Mouse (Mus musculus) forebrain, embryonic 11.5 days (tissue): ENCODE measurements around the gene Mia3. TPM values are rescaled to one million over a fixed set of nuclear protein-coding genes. Genes with fewer than 3 reads are reported as not detected.
"Not testable (repeated sequence)": the region's sequence is repeated elsewhere in the genome, so short reads cannot be mapped to it uniquely, and the experiment has no call there.

Experiments used
- ATAC-seq: fragments of 200-750 bp; cut with Nextera tagmentation; replicated peaks from 2 replicates; pipeline ENCODE4 v1.8.0; 2017; ENCODE audit warnings: moderate TSS enrichment; ENCODE audit not compliant: low FRiP score
- DNase-seq: peaks from one replicate; pipeline ENCODE4 v3.0.0-alpha.2; 2017; ENCODE audit warnings: low spot score
- H3K27ac ChIP-seq: fragments of 300-500 bp; sonication (generic); 2 replicates; pipeline ENCODE4 v1.5.1; 2014; ENCODE audit warnings: low read depth, low read length
- H3K27me3 ChIP-seq: fragments of 300-500 bp; sonication (generic); 2 replicates; pipeline ENCODE4 v1.6.1; 2014; ENCODE audit warnings: mild to moderate bottlenecking, low read length, mixed read lengths; ENCODE audit not compliant: control insufficient read depth, insufficient read depth
- H3K36me3 ChIP-seq: fragments of 300-500 bp; sonication (generic); 2 replicates; pipeline ENCODE4 v1.6.1; 2014; ENCODE audit warnings: mild to moderate bottlenecking, low read length, moderate library complexity, mixed read lengths; ENCODE audit not compliant: control insufficient read depth, insufficient read depth
- H3K4me1 ChIP-seq: fragments of 300-500 bp; sonication (generic); replicated peaks from 2 replicates; pipeline ENCODE4 v1.6.1; 2014; ENCODE audit warnings: low read length, mixed read lengths; ENCODE audit not compliant: control insufficient read depth, insufficient read depth
- H3K4me2 ChIP-seq: fragments of 300-500 bp; sonication (generic); 2 replicates; pipeline ENCODE4 v1.6.1; 2014; ENCODE audit warnings: low read depth, mild to moderate bottlenecking, low read length, moderate library complexity, mixed read lengths; ENCODE audit not compliant: severe bottlenecking
- H3K4me3 ChIP-seq: fragments of 300-500 bp; sonication (generic); 2 replicates; pipeline ENCODE4 v1.5.1; 2014; ENCODE audit warnings: low read depth, low read length
- H3K9ac ChIP-seq: fragments of 300-500 bp; sonication (generic); 2 replicates; pipeline ENCODE4 v1.6.1; 2014; ENCODE audit warnings: low read length
- H3K9me3 ChIP-seq: fragments of 300-500 bp; sonication (generic); 2 replicates; pipeline ENCODE4 v1.6.1; 2016; ENCODE audit warnings: low read length, mixed read lengths; ENCODE audit not compliant: control insufficient read depth
- WGBS: fragments of 180-500 bp; shearing (Covaris S2); extraction: QIAGEN DNeasy Blood & Tissue Kit; methylation state at CpG from one replicate; pipeline ENCODE4 v1.1.7; 2014; 5-methylcytosine and 5-hydroxymethylcytosine counted together
- polyA plus RNA-seq: library from polyadenylated mRNA; unstranded; fragments of >200 nt; fragmentation: Nextera tagmentation; extraction: Ambion mirVana; gene quantifications from 2 replicates; pipeline ENCODE4 v1.2.1, GENCODE M21; 2014

Mia3 gene
- polyA plus RNA-seq, 1 experiment from 2014 or later, result 117 TPM

DNA sequence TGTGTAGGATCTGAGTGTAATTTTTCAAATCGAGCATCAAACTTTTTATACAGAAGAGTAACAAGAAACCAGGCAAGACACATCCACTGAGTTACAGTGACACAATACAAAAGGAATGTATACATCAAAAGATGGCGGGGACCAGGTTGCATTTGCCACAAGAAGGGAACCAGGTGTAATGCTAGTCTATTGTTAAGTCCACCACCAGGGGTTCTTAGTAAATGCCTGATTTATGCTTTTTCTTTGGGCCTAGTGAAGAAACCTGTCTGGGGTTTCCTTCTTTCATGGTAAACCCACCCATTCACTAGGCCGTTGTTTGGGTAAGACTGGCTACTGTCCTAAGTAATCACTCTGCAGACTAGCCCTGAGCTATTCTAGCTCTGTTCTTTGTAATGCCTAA, 10.0 kb upstream of the Mia3 start:
- H3K4me1 ChIP-seq, H3K9ac ChIP-seq, H3K27ac ChIP-seq, DNase-seq, H3K27me3 ChIP-seq, H3K36me3 ChIP-seq, H3K9me3 ChIP-seq, ATAC-seq, H3K4me3 ChIP-seq, H3K4me2 ChIP-seq: not testable (repeated sequence)
- 82% methylated on average over 3 of the region's 3 CpGs for WGBS

DNA sequence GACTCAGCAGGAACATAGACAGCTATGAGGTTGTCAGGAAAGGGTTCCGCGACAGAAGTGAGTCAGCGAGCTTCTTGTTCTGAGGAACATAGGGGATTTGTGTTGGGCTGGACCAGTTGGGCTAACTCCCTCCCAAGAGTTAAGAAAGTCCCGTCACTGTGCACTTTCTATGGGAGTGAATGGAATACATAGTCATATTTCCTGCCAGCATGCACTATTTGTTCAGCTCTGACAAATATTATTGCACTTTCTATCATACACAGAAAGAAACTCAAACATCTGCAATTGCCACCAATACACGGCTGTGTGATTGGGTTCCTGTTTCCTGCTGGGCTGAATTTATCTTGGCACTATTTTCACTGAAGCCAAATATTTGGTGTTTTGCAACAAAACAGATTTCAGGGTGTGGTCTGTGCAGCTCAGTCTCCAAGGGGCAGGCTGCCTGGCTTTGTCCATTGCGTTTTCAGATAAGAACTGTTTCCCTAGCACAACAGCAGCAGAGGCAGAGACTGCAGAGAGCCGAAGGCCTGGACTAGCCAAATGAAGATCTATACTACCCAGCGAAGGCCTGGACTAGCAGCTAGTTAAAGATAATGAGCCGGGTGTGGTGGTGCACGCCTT, 9.1 kb upstream of the Mia3 start:
- H3K4me1 ChIP-seq, result no peaks in the 10 kb centered on the region
- no peak overlapping the region for H3K4me2 ChIP-seq
- ATAC-seq, result no peak
- no peak overlapping the region for H3K27ac ChIP-seq
- no peak overlapping the region for H3K9ac ChIP-seq
- 87% methylated on average over 10 of the region's 10 CpGs for WGBS
- no peak for DNase-seq
- H3K27me3 ChIP-seq, result no peaks in the 10 kb centered on the region
- H3K36me3 ChIP-seq, result no peaks in the 10 kb centered on the region
- H3K9me3 ChIP-seq, result peaks cover 3% of the 10 kb centered on the region; the same call in 1 of the 2 replicates
- H3K4me3 ChIP-seq, result no peak overlapping the region

DNA sequence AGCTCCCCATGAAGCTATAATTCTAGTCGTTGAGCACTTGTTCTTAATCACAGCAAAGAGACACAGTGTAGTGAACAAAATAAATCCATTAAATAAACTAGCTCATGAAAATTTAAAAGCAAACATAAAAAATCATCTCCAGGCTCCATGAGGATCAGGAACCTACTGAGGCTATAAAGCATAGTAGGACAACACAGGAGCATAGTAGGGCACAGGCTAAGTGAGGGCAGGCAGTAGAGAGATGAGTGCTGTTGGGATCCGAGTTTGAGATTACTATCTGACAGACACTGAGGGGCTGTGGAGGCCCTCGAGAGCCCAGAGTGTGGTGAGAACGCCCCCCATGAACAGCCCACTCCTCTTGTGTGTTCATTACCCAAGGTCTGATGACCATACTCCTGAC, 7.7 kb upstream of the Mia3 start:
- WGBS, result 76% methylated on average over 4 of the region's 4 CpGs

DNA sequence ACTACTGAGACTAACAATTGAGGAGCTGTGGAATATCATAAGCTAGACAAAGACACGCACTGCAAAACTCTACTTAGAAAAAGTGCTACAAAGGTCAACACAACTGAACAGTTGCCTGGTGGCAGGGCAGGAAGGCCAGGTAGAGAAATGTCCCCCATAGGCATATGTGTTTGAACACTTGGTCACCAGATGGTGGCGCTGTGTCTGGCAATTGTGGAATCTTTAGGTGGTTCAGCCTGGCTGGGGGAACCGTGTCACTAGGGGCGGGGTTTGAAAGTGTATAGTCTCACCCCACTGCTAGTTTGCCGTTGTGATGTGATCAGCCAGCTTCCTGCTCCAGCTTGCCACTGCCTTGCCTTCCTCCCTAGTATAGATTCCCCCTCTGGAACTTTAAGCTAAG, 5.4 kb upstream of the Mia3 start:
- Histone ChIP-seq H3K27ac (no peak overlapping the region), H3K4me3 (no peak overlapping the region), H3K27me3 (no peaks in the 10 kb centered on the region), H3K9ac (no peak overlapping the region), H3K4me2 (no peak overlapping the region), H3K4me1 (no peaks in the 10 kb centered on the region), H3K36me3 (no peaks in the 10 kb centered on the region), H3K9me3 (peaks cover 3% of the 10 kb centered on the region; the same call in 1 of the 2 replicates)
- no peak for DNase-seq
- no peak for ATAC-seq
- 77% methylated on average over 5 of the region's 5 CpGs for WGBS

More for the DNA sequence above, 7.7 kb upstream of the Mia3 start:
- no peaks in the 10 kb centered on the region for H3K4me1 ChIP-seq
- DNase-seq (no peak), ATAC-seq (no peak)
- H3K9me3 ChIP-seq, result peaks cover 3% of the 10 kb centered on the region; the same call in 1 of the 2 replicates
- no peaks in the 10 kb centered on the region for H3K36me3 ChIP-seq
- H3K9ac ChIP-seq, result no peak overlapping the region
- no peaks in the 10 kb centered on the region for H3K27me3 ChIP-seq
- no peak overlapping the region for H3K4me2 ChIP-seq
- no peak overlapping the region for H3K4me3 ChIP-seq
- H3K27ac ChIP-seq, result no peak overlapping the region

DNA sequence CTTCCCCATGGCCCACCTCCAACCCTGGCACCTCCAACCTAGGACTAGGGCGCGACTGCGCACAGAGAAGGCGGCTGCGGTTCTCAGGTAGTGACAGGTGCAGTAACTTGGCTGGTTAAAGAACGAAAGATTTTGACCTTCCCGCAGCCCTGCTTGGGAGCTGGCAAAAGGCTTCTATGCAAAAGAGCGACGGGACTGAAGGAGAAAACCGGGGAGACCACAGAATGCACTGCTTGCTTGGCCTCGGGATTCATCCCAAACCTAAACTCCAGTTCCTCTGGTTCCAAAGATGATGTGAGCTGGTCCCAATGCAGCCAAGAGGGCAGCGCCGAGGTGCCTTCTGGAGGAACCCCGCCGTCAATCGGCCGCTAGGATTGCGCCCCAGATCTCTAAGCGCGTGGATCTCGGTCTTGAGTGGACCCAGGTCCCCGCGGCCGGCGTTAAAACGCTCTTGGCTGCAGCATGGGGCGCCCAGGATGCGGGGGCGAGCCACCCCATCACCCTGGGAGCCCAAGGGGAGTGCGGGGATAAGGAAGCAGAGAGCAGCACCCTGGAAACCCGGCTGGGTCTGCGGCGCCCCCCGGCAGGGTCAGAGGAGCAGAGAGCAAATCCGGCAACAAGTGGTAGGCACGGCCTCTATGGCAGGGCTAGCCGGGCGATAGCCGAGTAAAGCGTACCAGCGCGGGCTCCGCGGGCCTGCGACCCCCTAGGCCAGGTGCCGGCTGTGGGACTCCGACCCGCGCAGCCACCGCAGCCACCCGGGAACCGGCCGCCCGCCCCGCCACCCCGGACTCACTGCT, 552 bp downstream of the Mia3 start:
- no peak overlapping the region; the same call in 1 of the 2 replicates for H3K27ac ChIP-seq
- peak overlapping the region; percentile 92 for H3K4me3 ChIP-seq
- H3K9ac ChIP-seq, result peak overlapping the region; percentile 87
- DNase-seq (no peak), ATAC-seq (peak; percentile 77)
- H3K27me3 ChIP-seq, result no peaks in the 10 kb centered on the region
- no peaks in the 10 kb centered on the region; the same call in 1 of the 2 replicates for H3K36me3 ChIP-seq
- H3K4me1 ChIP-seq, result peaks cover 9% of the 10 kb centered on the region; the same call in 1 of the 2 replicates
- H3K4me2 ChIP-seq, result peak overlapping the region; percentile 84
- WGBS, result 3% methylated on average over 55 of the region's 56 CpGs
- no peaks in the 10 kb centered on the region for H3K9me3 ChIP-seq

DNA sequence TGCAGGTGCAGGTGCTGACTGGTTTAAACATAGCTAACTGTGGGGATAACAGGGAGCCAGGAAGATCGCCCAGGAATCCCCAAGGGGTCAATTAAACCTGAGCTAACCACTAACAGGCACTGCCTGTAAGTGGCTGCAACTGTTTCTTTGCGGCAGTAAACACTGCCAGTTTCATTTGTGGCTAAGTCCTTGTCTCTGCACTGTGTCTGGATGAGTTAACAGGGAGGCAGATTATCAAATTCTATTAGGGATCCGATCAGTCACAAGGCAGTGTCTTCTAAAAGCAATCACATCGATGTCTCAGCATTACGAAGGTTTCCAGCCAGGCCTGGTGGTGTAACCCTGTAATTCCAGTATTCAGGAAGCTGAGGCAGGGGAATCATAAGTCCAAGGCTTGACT, 3.0 kb downstream of the Mia3 start:
- H3K4me3 ChIP-seq, result no peak overlapping the region
- no peak overlapping the region for H3K4me2 ChIP-seq
- no peak overlapping the region for H3K9ac ChIP-seq
- no peak overlapping the region for H3K27ac ChIP-seq
- ATAC-seq, result no peak
- H3K9me3 ChIP-seq, result no peaks in the 10 kb centered on the region
- H3K27me3 ChIP-seq, result no peaks in the 10 kb centered on the region
- 88% methylated on average over 5 of the region's 5 CpGs for WGBS
- peaks cover 9% of the 10 kb centered on the region; the same call in 1 of the 2 replicates for H3K4me1 ChIP-seq
- no peaks in the 10 kb centered on the region; the same call in 1 of the 2 replicates for H3K36me3 ChIP-seq
- DNase-seq, result no peak

DNA sequence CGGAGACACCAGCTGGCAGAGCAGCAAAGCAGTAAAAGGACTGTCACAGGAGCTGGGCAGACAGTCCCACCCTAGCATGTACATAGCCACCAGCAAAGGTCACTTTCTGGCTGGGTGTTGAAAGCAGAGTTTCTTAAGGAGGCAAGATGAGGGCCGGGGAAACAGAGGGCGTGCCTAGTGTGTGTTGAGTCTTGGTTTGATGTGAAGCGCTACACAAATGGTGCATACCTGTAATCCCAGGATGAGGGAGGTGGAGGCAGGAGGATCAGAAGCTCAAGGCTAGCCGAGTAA, 5.8 kb downstream of the Mia3 start:
- Histone ChIP-seq H3K9me3 (no peaks in the 10 kb centered on the region), H3K4me1 (peaks cover 8% of the 10 kb centered on the region; the same call in 1 of the 2 replicates), H3K4me3 (no peak overlapping the region), H3K4me2 (no peak overlapping the region), H3K27ac (no peak overlapping the region), H3K27me3 (no peaks in the 10 kb centered on the region), H3K36me3 (no peaks in the 10 kb centered on the region; the same call in 1 of the 2 replicates), H3K9ac (no peak overlapping the region)
- WGBS, result 93% methylated on average over 5 of the region's 5 CpGs
- DNase-seq, result no peak
- ATAC-seq, result no peak

DNA sequence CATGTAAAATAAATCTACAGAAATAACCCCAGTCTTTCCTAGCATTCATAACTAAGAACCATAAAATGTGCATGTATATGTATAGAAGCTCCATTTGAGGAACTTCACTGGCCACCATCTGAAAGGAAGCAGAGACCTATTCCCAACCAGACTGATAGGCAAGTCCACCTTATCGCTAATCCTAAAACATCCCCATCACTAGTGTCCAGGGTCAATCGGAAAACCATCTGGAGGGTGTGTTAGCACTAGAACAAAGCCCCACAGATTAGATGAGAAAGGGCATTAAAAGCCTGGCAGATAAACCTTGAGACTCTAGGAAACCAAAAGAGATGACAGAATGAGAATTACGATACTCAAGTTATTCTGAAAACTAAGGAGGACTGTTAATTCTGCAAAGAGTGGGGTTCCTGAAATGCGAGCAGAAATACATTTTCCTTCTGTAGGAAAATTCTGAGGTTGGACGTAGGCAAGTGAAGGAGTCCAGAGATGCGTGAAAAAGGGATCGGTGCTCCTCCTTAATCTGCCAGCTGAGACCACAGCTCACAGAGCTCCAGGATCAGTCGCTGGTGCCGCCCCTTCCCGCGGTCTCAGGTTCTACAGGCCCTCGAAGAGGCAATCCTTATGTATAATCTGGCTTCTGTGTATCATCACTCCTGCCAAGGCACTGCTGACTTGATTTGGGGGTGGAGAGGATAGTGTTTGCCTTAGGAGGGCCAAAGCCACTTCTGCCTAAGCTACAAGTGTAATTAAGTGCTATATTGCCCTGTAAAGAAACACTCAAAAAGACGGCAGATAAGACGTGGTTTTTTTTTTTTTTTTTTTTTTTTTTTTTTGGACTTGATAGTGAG, 6.4 kb downstream of the Mia3 start:
- H3K27ac ChIP-seq, result no peak overlapping the region
- 91% methylated on average over 14 of the region's 14 CpGs for WGBS
- H3K4me3 ChIP-seq, result no peak overlapping the region
- DNase-seq, result no peak
- H3K4me1 ChIP-seq, result peaks cover 3% of the 10 kb centered on the region; the same call in 1 of the 2 replicates
- no peaks in the 10 kb centered on the region for H3K9me3 ChIP-seq
- no peaks in the 10 kb centered on the region; the same call in 1 of the 2 replicates for H3K36me3 ChIP-seq
- no peak overlapping the region for H3K9ac ChIP-seq
- H3K27me3 ChIP-seq, result no peaks in the 10 kb centered on the region
- H3K4me2 ChIP-seq, result no peak overlapping the region
- no peak for ATAC-seq
